Mouse (Mus musculus) forebrain, embryonic 13.5 days (tissue): Measurements from ENCODE around the gene Olfr666. TPM values are rescaled to one million over a fixed set of nuclear protein-coding genes. Genes with fewer than 3 reads are reported as not detected.
"Not testable (repeated sequence)": the region's sequence is repeated elsewhere in the genome, so short reads cannot be mapped to it uniquely, and the experiment has no call there.

Experiments used
- ATAC-seq: fragments of 200-750 bp; cut with Nextera tagmentation; 2 replicates; pipeline ENCODE4 v1.8.0; 2017
- H3K27ac ChIP-seq: fragments of 300-500 bp; sonication (generic); 2 replicates; pipeline ENCODE4 v1.5.1; 2015; ENCODE audit warnings: inconsistent platforms, mild to moderate bottlenecking, moderate library complexity
- H3K27me3 ChIP-seq: fragments of 300-500 bp; sonication (generic); 2 replicates; pipeline ENCODE4 v1.6.1; 2015; ENCODE audit warnings: mild to moderate bottlenecking, inconsistent platforms
- H3K36me3 ChIP-seq: fragments of 300-500 bp; sonication (generic); 2 replicates; pipeline ENCODE4 v1.6.1; 2015; ENCODE audit warnings: mild to moderate bottlenecking, inconsistent platforms; ENCODE audit not compliant: poor library complexity, severe bottlenecking
- H3K4me1 ChIP-seq: fragments of 300-500 bp; sonication (generic); 2 replicates; pipeline ENCODE4 v1.6.1; 2015; ENCODE audit warnings: inconsistent platforms
- H3K4me2 ChIP-seq: fragments of 300-500 bp; sonication (generic); 2 replicates; pipeline ENCODE4 v1.6.1; 2015; ENCODE audit warnings: inconsistent platforms, mild to moderate bottlenecking, moderate library complexity
- H3K4me3 ChIP-seq: fragments of 300-500 bp; sonication (generic); 2 replicates; pipeline ENCODE4 v1.5.1; 2015; ENCODE audit warnings: mild to moderate bottlenecking, inconsistent platforms
- H3K9ac ChIP-seq: fragments of 300-500 bp; sonication (generic); 2 replicates; pipeline ENCODE4 v1.6.1; 2015; ENCODE audit warnings: mild to moderate bottlenecking, inconsistent platforms
- H3K9me3 ChIP-seq: fragments of 300-500 bp; sonication (generic); replicated peaks from 2 replicates; pipeline ENCODE4 v1.6.1; 2016; ENCODE audit warnings: inconsistent platforms
- WGBS: fragments of 180-500 bp; shearing (Covaris S2); methylation state at CpG from one replicate; pipeline ENCODE4 v1.1.7; 2015; 5-methylcytosine and 5-hydroxymethylcytosine counted together
- polyA plus RNA-seq: library from polyadenylated mRNA; unstranded; fragments of >200 nt; fragmentation: Nextera tagmentation; extraction: Ambion mirVana; gene quantifications from 2 replicates; pipeline ENCODE4 v1.2.1, GENCODE M21; 2015

Olfr666 gene
- not detected in 2 replicates for polyA plus RNA-seq

DNA sequence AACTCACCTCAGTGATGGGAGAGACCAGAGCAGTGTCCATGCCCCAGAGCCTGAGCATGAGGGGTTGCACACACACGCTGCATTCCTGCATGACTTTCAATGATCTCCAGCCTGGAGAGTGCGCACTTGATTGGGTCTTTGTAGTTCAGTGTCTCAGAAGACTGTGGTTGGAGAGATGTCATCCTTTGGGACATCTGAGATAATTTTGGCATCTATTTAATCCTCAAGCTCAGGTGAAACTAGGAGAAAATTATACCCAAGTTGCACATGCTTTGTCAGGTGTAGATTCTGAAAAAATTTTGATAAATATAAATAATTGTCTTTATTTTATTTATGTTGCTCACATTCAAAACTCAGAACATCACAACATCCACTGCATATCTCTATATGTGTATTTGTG, at the start of gene Olfr666:
Gene Olfr666, minus strand, starts transcription at position 101 of the 400 bp plus-strand sequence.
- ATAC-seq, result no peak
- H3K9ac ChIP-seq, result no peak within 1 kb of the TSS
- H3K27ac ChIP-seq, result no peak within 1 kb of the TSS
- H3K27me3 ChIP-seq, result no peaks in the 10 kb centered on the region
- no peaks in the 10 kb centered on the region for H3K9me3 ChIP-seq
- H3K36me3 ChIP-seq, result no peaks in the 10 kb centered on the region
- H3K4me2 ChIP-seq, result no peak within 1 kb of the TSS
- no peaks in the 10 kb centered on the region for H3K4me1 ChIP-seq
- H3K4me3 ChIP-seq, result no peak within 1 kb of the TSS
- 84% methylated on average over 2 of the region's 2 CpGs for WGBS

DNA sequence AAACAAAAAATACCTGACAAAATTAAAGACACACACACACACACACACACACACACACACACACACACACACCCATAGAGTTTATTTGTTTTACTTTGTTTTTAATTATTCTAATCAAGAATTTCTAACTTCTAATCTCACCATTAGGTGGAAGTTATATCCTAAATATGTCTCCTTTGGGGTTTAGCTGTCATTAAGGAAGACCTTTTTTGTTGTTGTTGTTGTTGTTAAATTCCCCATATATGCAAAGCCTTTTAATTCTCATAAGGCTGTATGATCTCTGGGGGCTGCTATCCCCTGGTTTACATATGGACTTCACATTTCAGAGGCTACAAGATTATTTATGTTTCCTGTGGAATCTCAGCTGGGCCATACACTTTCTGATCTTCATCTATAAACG, 38.2 kb upstream of the Olfr666 start, which contains the start of gene Olfr669:
Gene Olfr669, plus strand, starts transcription at position 301 of the 400 bp plus-strand sequence.
- H3K4me2 ChIP-seq, result no peak within 1 kb of the TSS
- no peak for ATAC-seq
- no peaks in the 10 kb centered on the region for H3K27me3 ChIP-seq
- H3K4me3 ChIP-seq, result no peak within 1 kb of the TSS
- H3K36me3 ChIP-seq, result no peaks in the 10 kb centered on the region
- WGBS, result 87% methylated on average over 1 of the region's 1 CpGs
- no peaks in the 10 kb centered on the region for H3K4me1 ChIP-seq
- H3K27ac ChIP-seq, result no peak within 1 kb of the TSS
- no peaks in the 10 kb centered on the region for H3K9me3 ChIP-seq
- H3K9ac ChIP-seq, result no peak within 1 kb of the TSS

DNA sequence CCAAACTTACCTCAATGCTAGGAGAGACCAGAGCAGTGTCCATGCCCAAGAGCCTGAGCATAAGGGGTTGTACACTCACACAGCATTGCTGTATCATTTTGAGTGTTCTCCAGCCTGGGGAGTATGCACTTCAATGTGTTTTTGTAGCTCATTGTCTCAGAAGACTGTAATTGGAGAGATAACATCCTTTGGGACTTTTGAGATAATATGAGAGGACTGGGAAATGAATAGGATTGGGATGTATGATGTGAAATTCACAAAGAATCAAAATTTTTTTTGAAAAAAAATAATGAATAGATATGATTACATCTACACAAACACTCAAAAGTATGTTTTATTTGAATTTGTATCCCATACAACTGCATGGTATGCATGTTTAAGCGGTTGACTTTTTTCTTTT, 32.2 kb upstream of the Olfr666 start, which contains the start of gene Olfr668:
Gene Olfr668, minus strand, starts transcription at position 101 of the 400 bp plus-strand sequence.
- no peak for ATAC-seq

DNA sequence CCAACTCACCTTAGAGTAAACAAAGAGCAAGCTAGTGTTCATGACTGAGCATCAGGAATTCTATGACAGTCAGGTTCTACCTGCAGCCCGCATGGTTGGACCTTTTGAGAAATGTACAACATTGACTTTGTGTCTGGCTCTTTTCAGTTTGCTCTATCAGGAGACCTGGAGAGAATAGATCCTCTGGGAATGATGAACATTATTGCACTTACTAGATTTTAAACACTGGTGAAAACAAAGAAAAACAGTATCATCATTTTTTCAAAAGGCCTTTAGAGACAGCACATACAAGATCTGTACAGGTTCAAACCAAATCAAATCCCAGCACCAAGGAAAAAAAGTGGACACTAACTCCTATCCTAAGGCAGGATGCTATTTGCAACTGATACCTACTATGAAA, 25.6 kb upstream of the Olfr666 start, which contains the start of gene Olfr667:
Gene Olfr667, minus strand, starts transcription at position 101 of the 400 bp plus-strand sequence.
- Histone ChIP-seq H3K36me3 (no peaks in the 10 kb centered on the region), H3K9ac (no peak within 1 kb of the TSS), H3K4me3 (no peak within 1 kb of the TSS), H3K4me2 (no peak within 1 kb of the TSS), H3K27ac (no peak within 1 kb of the TSS), H3K4me1 (no peaks in the 10 kb centered on the region), H3K9me3 (no peaks in the 10 kb centered on the region), H3K27me3 (no peaks in the 10 kb centered on the region)
- 91% methylated on average over 1 of the region's 1 CpGs for WGBS
- ATAC-seq, result no peak

More for the DNA sequence above, 32.2 kb upstream of the Olfr666 start, which contains the start of gene Olfr668:
- no peaks in the 10 kb centered on the region for H3K27me3 ChIP-seq
- H3K36me3 ChIP-seq, result no peaks in the 10 kb centered on the region
- H3K9me3 ChIP-seq, result no peaks in the 10 kb centered on the region
- H3K4me1 ChIP-seq, result no peaks in the 10 kb centered on the region
- no peak within 1 kb of the TSS for H3K9ac ChIP-seq
- H3K27ac ChIP-seq, result no peak within 1 kb of the TSS
- no peak within 1 kb of the TSS for H3K4me2 ChIP-seq
- 90% methylated on average over 1 of the region's 1 CpGs for WGBS
- no peak within 1 kb of the TSS for H3K4me3 ChIP-seq

DNA sequence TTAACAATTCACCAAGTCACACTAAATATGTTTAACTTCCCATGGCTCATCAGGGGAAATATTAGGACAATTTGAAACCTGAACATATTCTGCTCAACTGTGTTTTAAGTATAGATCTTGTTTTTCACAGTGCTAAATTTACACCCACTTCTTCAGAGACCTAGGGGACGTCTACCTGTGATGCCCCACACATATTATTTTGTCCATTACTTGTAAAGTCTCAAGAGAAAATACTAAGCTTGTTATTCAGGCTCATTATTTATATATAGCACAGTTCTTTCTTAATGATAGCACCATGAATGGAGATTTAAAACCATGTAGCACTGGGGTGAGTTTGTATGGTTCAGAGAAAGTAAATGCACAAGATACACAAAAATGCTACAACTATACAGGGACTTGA, 18.0 kb downstream of the Olfr666 start, which contains the start of gene Olfr665:
Gene Olfr665, plus strand, starts transcription at position 301 of the 400 bp plus-strand sequence.
- H3K9ac ChIP-seq, result no peak within 1 kb of the TSS
- H3K4me3 ChIP-seq, result no peak within 1 kb of the TSS
- H3K4me2 ChIP-seq, result no peak within 1 kb of the TSS
- no peaks in the 10 kb centered on the region for H3K9me3 ChIP-seq
- no peaks in the 10 kb centered on the region for H3K4me1 ChIP-seq
- 41% methylated on average over 1 of the region's 1 CpGs for WGBS
- no peak within 1 kb of the TSS for H3K27ac ChIP-seq
- H3K36me3 ChIP-seq, result no peaks in the 10 kb centered on the region
- ATAC-seq, result no peak
- no peaks in the 10 kb centered on the region for H3K27me3 ChIP-seq

DNA sequence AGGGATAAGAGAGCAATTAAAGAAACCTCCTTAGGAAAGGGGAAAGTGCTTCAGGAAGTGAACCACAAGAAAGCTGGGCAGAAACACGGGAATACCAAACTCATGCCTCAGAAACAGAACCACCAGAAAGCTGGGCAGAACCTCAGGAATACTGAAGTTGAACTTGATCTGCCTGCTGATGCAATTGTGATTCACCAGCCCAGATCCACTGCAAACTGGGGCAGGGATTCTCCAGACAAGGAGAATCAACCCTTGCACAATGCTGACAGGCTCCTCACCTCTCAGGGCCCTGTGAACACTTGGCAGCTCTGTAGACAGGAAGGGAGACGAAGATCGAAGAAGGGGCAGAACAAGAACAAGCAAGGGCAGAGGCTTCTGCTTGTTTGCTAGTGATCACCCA, 34.4 kb downstream of the Olfr666 start:
- Histone ChIP-seq H3K27ac (no peak overlapping the region), H3K4me3 (no peak overlapping the region), H3K9ac (no peak overlapping the region), H3K36me3 (no peaks in the 10 kb centered on the region), H3K4me1 (no peaks in the 10 kb centered on the region), H3K9me3 (no peaks in the 10 kb centered on the region), H3K27me3 (no peaks in the 10 kb centered on the region), H3K4me2 (no peak overlapping the region)
- WGBS, result 90% methylated on average over 3 of the region's 3 CpGs
- ATAC-seq, result no peak

DNA sequence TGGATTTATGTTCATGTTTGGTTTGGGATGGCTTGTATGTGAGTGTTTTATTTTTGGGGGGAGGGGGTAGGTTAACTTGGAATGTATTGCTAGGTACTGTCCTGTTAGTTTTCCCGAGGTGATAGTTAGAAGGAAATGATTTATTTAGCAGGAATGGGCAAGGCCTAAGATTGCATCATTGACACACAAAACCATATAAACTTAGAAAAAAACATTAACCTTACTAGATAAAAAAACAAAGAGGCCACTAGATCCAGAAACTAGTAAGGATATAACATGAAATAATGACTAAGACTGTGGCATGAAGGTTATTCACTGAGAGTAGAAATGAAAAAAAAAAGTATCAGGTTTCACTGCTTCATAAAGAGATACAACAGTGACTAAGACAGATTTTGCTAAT, 38.1 kb downstream of the Olfr666 start:
- ATAC-seq, result no peak
- no peaks in the 10 kb centered on the region for H3K4me1 ChIP-seq
- no peak overlapping the region for H3K4me3 ChIP-seq
- no peak overlapping the region for H3K27ac ChIP-seq
- no peaks in the 10 kb centered on the region for H3K36me3 ChIP-seq
- 84% methylated on average over 1 of the region's 1 CpGs for WGBS
- no peak overlapping the region for H3K9ac ChIP-seq
- H3K27me3 ChIP-seq, result no peaks in the 10 kb centered on the region
- H3K9me3 ChIP-seq, result no peaks in the 10 kb centered on the region
- no peak overlapping the region for H3K4me2 ChIP-seq

DNA sequence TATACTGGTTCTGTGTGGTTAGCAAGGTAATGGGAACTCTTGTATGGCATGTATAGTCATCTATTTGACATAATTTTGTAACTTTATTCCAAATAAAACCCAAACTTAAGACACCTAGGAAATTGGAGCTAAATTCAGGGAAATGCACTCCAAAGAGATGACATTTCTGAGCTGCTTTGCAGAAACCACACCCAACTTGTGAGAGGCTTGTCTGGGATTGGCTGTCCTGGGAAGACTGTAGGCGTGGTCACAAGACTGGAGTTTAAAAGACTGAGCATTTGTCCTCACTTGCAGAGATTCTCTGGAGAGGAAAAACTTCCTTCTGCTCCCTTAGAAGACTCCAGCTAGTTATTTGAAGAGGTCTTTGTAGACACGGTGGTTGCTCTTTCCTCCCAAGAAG, 39.0 kb downstream of the Olfr666 start, which contains the start of gene Usp17la:
Gene Usp17la, plus strand, starts transcription at position 301 of the 400 bp plus-strand sequence.
- not testable (repeated sequence) for H3K36me3 ChIP-seq, H3K9ac ChIP-seq, H3K4me2 ChIP-seq, H3K9me3 ChIP-seq, H3K27ac ChIP-seq, H3K27me3 ChIP-seq, H3K4me1 ChIP-seq, H3K4me3 ChIP-seq, ATAC-seq
- 71% methylated on average over 2 of the region's 2 CpGs for WGBS

DNA sequence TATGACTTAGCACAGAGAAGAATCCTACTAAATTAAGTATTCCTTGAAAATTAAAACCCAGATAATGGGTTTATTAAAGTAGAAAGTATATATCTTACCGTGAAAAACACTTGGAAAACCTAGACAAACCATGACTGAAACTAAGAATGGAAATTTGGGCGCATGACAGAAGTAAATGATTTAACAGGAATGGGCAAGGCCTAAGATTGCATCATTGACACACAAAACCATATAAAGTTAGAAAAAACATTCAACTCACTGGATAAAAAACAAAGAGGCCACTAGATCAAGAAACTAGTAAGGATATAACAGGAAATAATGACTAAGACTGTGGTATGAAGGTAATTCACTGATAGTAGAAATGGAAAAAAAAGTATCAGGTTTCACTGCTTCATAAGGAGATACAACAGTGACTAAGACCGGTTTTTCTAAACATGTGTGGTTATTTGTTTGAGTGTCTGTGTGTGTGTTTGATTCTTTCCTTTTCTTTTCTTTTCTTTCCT, 40.5 kb downstream of the Olfr666 start:
- ATAC-seq, result no peak
- H3K36me3 ChIP-seq, result no peaks in the 10 kb centered on the region
- H3K4me1 ChIP-seq, result no peaks in the 10 kb centered on the region
- H3K27me3 ChIP-seq, result no peaks in the 10 kb centered on the region
- H3K27ac ChIP-seq, result no peak overlapping the region
- H3K9me3 ChIP-seq, result no peaks in the 10 kb centered on the region
- no peak overlapping the region for H3K4me2 ChIP-seq
- 82% methylated on average over 3 of the region's 3 CpGs for WGBS
- no peak overlapping the region for H3K4me3 ChIP-seq
- no peak overlapping the region for H3K9ac ChIP-seq

DNA sequence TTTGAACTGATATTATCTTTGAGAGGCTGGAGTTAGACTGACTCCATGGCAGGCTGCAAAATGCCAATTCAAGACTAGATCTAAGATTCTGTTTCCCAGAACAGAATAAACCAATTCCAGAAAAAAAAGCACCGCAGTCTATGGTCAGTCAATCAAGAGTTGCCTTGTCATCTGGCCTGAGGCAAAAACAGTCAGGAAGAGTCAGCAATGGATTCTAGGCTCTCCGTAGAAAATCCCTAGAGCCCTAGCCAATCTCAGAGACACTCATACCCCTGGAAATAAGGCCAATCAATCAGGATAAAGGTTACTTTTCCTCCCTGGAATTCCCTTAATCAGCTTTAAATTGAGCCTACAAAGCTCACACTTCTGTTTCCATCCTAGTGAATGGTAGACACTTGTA, 44.2 kb downstream of the Olfr666 start:
- not testable (repeated sequence) for H3K36me3 ChIP-seq, H3K4me1 ChIP-seq, H3K4me3 ChIP-seq, H3K27ac ChIP-seq, H3K9me3 ChIP-seq, H3K27me3 ChIP-seq, H3K4me2 ChIP-seq, H3K9ac ChIP-seq, ATAC-seq
- 61% methylated on average over 2 of the region's 2 CpGs for WGBS

DNA sequence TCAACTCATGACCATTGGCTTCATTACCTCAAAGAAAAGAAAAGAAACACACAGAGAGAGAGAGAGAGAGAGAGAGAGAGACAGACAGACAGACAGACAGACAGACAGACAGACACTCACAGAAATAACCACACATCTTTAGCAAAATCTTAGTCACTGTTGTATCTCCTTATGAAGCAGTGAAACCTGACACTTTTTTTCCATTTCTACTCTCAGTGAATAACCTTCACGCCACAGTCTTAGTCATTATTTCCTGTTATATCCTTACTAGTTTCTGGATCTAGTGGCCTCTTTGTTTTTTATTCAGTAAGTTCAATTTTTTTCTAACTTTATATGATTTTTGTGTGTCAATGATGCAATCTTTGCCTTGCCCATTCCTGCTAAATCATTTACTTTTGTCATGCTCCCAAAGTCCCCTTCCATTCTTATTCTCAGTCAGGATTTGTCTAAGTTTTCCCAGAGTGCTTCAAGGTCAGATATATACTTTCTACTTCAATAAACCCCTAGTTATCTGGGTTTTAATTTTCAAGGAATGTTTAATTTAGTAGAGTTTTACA, 51.9 kb downstream of the Olfr666 start:
- Histone ChIP-seq H3K4me3 (no peak overlapping the region), H3K27me3 (no peaks in the 10 kb centered on the region), H3K9me3 (no peaks in the 10 kb centered on the region; the same call in 1 of the 2 replicates), H3K4me1 (no peaks in the 10 kb centered on the region), H3K9ac (no peak overlapping the region), H3K4me2 (no peak overlapping the region), H3K27ac (no peak overlapping the region), H3K36me3 (no peaks in the 10 kb centered on the region)
- 85% methylated on average over 1 of the region's 1 CpGs for WGBS
- no peak for ATAC-seq

DNA sequence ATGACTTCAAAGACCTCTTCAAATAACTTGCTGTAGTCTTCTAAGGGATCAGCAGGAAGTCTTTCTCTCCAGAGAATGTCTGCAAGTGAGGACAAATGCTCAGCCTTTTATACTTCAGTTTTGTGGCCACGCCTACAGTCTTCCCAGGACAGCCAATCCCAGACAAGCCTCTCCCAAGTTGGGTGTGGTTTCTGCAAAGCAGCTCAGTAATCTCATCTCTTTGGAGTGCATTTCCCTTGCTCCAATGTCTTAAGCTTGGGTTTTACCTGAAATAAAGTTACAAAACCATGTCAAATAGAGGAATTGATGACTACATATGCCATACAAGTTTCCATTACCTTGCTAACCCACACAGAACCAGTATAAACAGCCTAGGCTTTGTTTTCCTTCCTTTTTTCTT, 53.2 kb downstream of the Olfr666 start, which contains the start of gene Usp17lb:
Gene Usp17lb, minus strand, starts transcription at position 101 of the 400 bp plus-strand sequence.
- WGBS, result 74% methylated on average over 1 of the region's 1 CpGs
- Histone ChIP-seq H3K27me3 (no peaks in the 10 kb centered on the region), H3K4me2 (no peak within 1 kb of the TSS), H3K9ac (no peak within 1 kb of the TSS), H3K4me1 (no peaks in the 10 kb centered on the region), H3K27ac (no peak within 1 kb of the TSS), H3K36me3 (no peaks in the 10 kb centered on the region), H3K4me3 (no peak within 1 kb of the TSS), H3K9me3 (no peaks in the 10 kb centered on the region; the same call in 1 of the 2 replicates)
- ATAC-seq, result no peak
